Mouse (Mus musculus) spleen, adult 2 months (tissue): ENCODE data around the gene AC153137.1. TPM values are rescaled to one million over a fixed set of nuclear protein-coding genes. Genes with fewer than 3 reads are reported as not detected.
"Not testable (repeated sequence)": the region's sequence is repeated elsewhere in the genome, so short reads cannot be mapped to it uniquely, and the experiment has no call there.

Experiments used
- DNase-seq, 2 experiments: peaks; one replicate each; pipeline versions ENCODE4 v3.0.0 to v3.0.0-alpha.2; 2012 to 2021; ENCODE audit warnings: low spot score in 2 of 2, low read depth in 1 of 2
- H3K27ac ChIP-seq: fragments of 200-500 bp; 2 replicates; pipeline ENCODE4 v1.5.1; 2012; ENCODE audit warnings: low read length, inconsistent platforms; ENCODE audit not compliant: insufficient read depth
- H3K27me3 ChIP-seq: fragments of 200-500 bp; 2 replicates; pipeline ENCODE4 v1.6.1; 2012; ENCODE audit warnings: mild to moderate bottlenecking, moderate library complexity, low read length, inconsistent platforms; ENCODE audit not compliant: control insufficient read depth, insufficient read depth
- H3K36me3 ChIP-seq: fragments of 200-500 bp; 2 replicates; pipeline ENCODE4 v1.6.1; 2012; ENCODE audit warnings: mild to moderate bottlenecking, low read length, inconsistent platforms; ENCODE audit not compliant: control insufficient read depth, insufficient read depth
- H3K4me1 ChIP-seq: fragments of 200-500 bp; 2 replicates; pipeline ENCODE4 v1.6.1; 2011; ENCODE audit warnings: inconsistent platforms; ENCODE audit not compliant: control insufficient read depth, insufficient read depth, insufficient read length
- H3K4me3 ChIP-seq: fragments of 200-500 bp; 2 replicates; pipeline ENCODE4 v1.5.1; 2011; ENCODE audit warnings: mild to moderate bottlenecking, inconsistent platforms; ENCODE audit not compliant: insufficient read depth, insufficient read length; ENCODE audit errors: extremely low read depth
- CTCF ChIP-seq: fragments of 200-500 bp; IDR thresholded peaks from 2 replicates; pipeline ENCODE4 v1.5.1; 2011; ENCODE audit warnings: mild to moderate bottlenecking, inconsistent platforms; ENCODE audit not compliant: insufficient read depth, insufficient read length, insufficient replicate concordance; ENCODE audit errors: extremely low read depth
- POLR2A ChIP-seq: fragments of 200-500 bp; IDR thresholded peaks from 2 replicates; pipeline ENCODE4 v1.6.1; 2011; ENCODE audit warnings: low read depth, low read length, inconsistent platforms
- WGBS: fragments of 180-500 bp; shearing (Covaris S2); methylation state at CpG from one replicate; pipeline ENCODE4 v1.1.7; 2018; 5-methylcytosine and 5-hydroxymethylcytosine counted together
- polyA plus RNA-seq: library from polyadenylated mRNA; depleted of rRNA; stranded (reverse); fragments of >200 nt; gene quantifications from 2 replicates; pipeline ENCODE4 v1.2.3, GENCODE M21; 2012; rRNA removed

Gene AC153137.1
- polyA plus RNA-seq, result not detected in 2 replicates

DNA sequence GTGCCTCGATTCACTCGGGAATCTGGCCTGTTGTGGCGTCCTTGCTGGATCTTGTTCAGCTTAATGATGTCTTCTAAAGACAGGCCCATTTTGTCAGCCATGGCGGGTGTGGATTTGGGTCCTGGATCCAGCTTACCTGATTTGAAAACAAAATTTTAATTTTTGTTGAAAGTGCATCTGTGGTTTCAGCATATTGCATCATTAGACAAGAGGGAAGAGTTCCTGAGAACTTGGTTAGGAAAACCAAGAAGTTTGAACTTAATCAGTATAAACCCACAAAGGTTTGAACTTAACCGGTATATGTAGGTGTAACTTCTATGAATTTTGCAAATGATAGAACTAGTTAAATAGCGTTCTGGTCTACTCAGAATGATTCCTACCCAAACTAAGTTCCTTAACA, at the start of gene AC153137.1:
AC153137.1 (minus strand) TSS at position 101 of the 400 bp plus-strand sequence.
- H3K4me3 ChIP-seq, H3K4me1 ChIP-seq, H3K27me3 ChIP-seq, H3K36me3 ChIP-seq, DNase-seq, H3K27ac ChIP-seq: not testable (repeated sequence)
- 87% methylated on average over 6 of the region's 6 CpGs for WGBS

DNA sequence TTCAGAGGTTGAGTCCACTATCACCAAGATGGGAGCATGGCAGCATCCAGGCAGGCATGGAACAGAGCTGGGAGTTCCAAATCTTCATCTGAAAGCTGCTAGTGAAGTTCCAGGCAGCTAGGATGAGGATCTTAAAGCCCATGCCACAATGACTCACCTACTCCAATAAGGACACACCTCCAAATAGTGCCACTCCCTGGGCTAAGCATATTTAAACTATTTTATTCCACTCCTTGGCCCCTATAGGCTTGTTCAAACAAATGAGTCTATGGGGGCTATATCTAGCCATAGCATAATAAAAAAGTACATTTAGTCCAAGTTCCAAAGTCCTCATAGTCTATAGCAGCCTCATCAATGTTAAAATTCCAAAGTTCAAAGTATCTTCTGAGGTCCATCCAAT, 45.4 kb upstream of the AC153137.1 start:
- DNase-seq, result no peak
- H3K36me3 ChIP-seq, result no peaks in the 10 kb centered on the region
- TF ChIP-seq CTCF (no peak), POLR2A (no peak)
- H3K27ac ChIP-seq, result no peak overlapping the region
- H3K4me1 ChIP-seq, result no peaks in the 10 kb centered on the region
- H3K4me3 ChIP-seq, result no peak overlapping the region
- no peaks in the 10 kb centered on the region for H3K27me3 ChIP-seq

DNA sequence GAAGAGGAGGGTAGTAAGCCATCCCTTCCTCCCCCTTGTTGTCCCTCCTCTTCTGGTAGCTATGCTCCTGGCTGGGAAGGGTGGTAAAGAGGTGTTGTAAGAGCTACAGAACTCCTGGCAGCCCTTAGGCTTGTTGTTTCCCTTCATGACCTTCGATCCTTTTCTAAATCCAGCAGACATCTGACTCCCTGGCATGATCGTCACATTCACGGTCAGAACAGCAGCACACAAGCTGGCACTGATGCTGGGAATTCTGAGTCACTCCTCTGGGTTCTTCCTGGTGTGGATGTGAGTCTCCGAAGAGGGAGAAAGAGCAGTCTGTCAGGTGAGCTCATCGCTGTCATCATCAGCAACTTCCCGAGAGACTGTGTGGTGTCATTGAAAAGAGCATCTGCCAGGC, 41.5 kb upstream of the AC153137.1 start:
- H3K4me3 ChIP-seq, result no peak overlapping the region
- no peak overlapping the region for H3K27ac ChIP-seq
- no peaks in the 10 kb centered on the region for H3K4me1 ChIP-seq
- WGBS, result 88% methylated on average over 6 of the region's 6 CpGs
- DNase-seq, result no peak
- H3K36me3 ChIP-seq, result no peaks in the 10 kb centered on the region
- H3K27me3 ChIP-seq, result no peaks in the 10 kb centered on the region
- TF ChIP-seq POLR2A, result no peak

DNA sequence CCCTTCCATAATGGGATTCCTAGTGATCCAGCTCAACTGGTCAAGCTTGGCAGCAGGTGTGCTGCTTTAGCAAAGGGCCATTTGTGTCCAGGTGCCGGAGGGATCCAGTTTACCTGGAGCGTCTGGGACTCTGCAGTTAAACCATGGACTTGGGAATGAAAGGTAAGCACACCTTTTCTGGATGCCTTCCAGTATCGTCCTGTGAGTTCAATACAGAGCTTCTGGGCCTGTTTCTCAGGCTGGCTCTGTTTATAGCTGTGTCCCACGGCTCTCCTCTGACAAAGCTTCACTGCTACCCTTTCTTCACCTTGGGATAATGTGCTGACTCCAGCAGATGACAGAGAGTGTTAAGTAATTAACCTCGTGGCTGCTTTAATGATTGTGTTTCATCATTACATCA, 39.6 kb upstream of the AC153137.1 start:
- Histone ChIP-seq H3K4me1 (no peaks in the 10 kb centered on the region), H3K27me3 (no peaks in the 10 kb centered on the region), H3K27ac (no peak overlapping the region), H3K36me3 (no peaks in the 10 kb centered on the region), H3K4me3 (no peak overlapping the region)
- no peak for DNase-seq
- TF ChIP-seq CTCF, result no peak
- WGBS, result 81% methylated on average over 5 of the region's 5 CpGs

DNA sequence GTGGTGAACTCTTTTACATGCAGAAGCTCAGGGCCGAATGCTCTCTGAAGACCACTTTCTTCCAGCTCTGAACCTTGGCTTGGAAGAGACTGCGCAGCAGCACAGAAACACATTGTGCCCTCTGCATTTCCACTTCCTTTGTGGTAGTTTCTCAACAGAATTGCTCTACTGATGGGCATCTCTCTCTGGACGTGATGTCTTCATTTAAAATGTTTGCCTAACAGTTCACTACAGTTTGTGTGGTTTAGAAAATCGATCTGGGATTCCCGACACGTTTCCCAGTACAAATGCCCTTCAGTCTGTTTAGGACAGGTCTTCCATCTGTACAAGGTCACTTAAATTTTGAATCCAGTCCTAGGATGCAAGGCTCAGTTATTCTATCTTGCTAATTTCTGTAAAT, 38.3 kb upstream of the AC153137.1 start:
- no peak for DNase-seq
- Histone ChIP-seq H3K4me1 (no peaks in the 10 kb centered on the region), H3K4me3 (no peak overlapping the region), H3K36me3 (no peaks in the 10 kb centered on the region), H3K27ac (no peak overlapping the region), H3K27me3 (no peaks in the 10 kb centered on the region)
- no peak for TF ChIP-seq CTCF
- WGBS, result 78% methylated on average over 6 of the region's 6 CpGs

DNA sequence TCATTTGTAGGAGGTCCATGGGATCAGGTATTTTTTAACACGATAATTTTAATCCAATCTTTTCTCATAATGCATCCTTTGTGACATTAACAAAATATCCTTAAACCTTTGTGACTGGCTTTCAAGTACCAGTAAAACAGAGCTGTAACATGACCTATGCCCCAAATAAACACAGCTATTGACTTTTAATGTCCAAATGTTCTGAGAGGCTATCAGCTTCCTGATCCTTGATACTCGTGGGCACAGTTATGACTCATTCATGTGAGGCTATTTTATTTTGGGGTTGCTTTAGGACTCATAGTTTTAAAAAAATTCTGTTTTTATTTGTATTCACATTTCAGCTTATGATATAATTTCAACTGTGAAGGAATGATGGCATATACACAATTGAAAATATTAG, 37.5 kb upstream of the AC153137.1 start:
- DNase-seq, result no peak
- WGBS, result 64% methylated on average over 2 of the region's 2 CpGs

DNA sequence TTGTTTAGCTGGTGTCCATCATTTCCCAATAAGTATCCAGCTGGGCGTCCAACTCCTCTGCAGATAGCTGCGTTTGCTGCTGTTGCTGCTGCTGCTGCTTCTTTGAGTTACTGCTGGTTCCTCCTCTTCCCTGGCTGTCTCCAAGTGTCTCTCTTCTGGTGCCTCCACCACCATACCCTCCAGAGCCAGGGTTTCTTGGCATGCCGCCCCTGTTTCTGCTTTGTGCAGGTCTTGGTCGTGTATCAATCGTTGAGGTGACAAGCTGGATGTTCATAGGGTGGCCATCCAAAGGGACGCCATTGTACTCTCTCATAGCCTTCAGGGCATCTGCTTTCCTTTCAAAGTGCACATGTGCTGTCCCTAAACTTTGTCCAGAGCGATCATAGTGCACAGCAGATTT, 529 bp downstream of the AC153137.1 start:
- H3K4me3 ChIP-seq, H3K36me3 ChIP-seq, H3K27me3 ChIP-seq, H3K27ac ChIP-seq, H3K4me1 ChIP-seq, DNase-seq: not testable (repeated sequence)
- WGBS, result 88% methylated on average over 7 of the region's 7 CpGs

More for the DNA sequence above, 37.5 kb upstream of the AC153137.1 start:
- H3K36me3 ChIP-seq, result no peaks in the 10 kb centered on the region
- H3K4me1 ChIP-seq, result no peaks in the 10 kb centered on the region
- TF ChIP-seq POLR2A (no peak), CTCF (no peak)
- H3K27me3 ChIP-seq, result no peaks in the 10 kb centered on the region
- no peak overlapping the region for H3K4me3 ChIP-seq
- H3K27ac ChIP-seq, result no peak overlapping the region

DNA sequence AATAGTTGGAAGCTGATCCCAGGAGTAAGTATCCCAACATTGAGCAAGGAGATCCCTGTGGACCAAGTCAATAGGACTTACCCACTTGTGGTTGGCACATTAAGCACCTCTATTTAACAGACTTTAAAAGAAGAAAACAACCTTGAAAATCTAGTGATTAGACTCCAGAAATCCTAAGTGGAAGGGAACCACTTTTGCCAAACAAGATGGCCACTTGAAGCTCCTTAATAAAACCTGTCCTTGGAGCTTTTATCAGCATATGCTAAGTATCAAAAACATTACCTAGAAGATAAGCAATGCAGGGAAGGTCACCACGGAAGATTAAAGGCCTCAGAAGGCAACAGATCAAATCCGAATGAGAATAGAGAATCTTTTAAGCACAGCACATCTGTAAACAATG, 26.0 kb downstream of the AC153137.1 start:
- Histone ChIP-seq H3K27ac (no peak overlapping the region), H3K4me3 (no peak overlapping the region), H3K4me1 (peaks cover 4% of the 10 kb centered on the region; the same call in 1 of the 2 replicates), H3K36me3 (no peaks in the 10 kb centered on the region), H3K27me3 (no peaks in the 10 kb centered on the region)
- DNase-seq, result no peak
- TF ChIP-seq CTCF (no peak), POLR2A (no peak)
- 88% methylated on average over 2 of the region's 2 CpGs for WGBS
